Mouse (Mus musculus) limb, embryonic 15.5 days (tissue): ENCODE results near the gene Slit2. TPM values are rescaled to one million over a fixed set of nuclear protein-coding genes. Genes with fewer than 3 reads are reported as not detected.
A peak's percentile ranks its signal among the peaks of the same experiment; 100 is the strongest.

Experiments used
- ATAC-seq: fragments of 200-750 bp; cut with Nextera tagmentation; 2 replicates; pipeline ENCODE4 v1.8.0; 2017; ENCODE audit warnings: low read depth, moderate TSS enrichment; ENCODE audit not compliant: insufficient number of reproducible peaks, low FRiP score, low TSS enrichment
- H3K27ac ChIP-seq: fragments of 300-500 bp; sonication (generic); 2 replicates; pipeline ENCODE4 v1.5.1; 2015; ENCODE audit warnings: moderate library complexity, mild to moderate bottlenecking, inconsistent platforms
- H3K27me3 ChIP-seq: fragments of 300-500 bp; sonication (generic); 2 replicates; pipeline ENCODE4 v1.6.1; 2015; ENCODE audit warnings: inconsistent platforms
- H3K36me3 ChIP-seq: fragments of 300-500 bp; sonication (generic); 2 replicates; pipeline ENCODE4 v1.6.1; 2015; ENCODE audit warnings: inconsistent platforms
- H3K4me1 ChIP-seq: fragments of 300-500 bp; sonication (generic); 2 replicates; pipeline ENCODE4 v1.6.1; 2015; ENCODE audit warnings: inconsistent platforms
- H3K4me2 ChIP-seq: fragments of 300-500 bp; sonication (generic); 2 replicates; pipeline ENCODE4 v1.6.1; 2015; ENCODE audit warnings: mild to moderate bottlenecking, inconsistent platforms
- H3K4me3 ChIP-seq: fragments of 300-500 bp; sonication (generic); 2 replicates; pipeline ENCODE4 v1.5.1; 2015; ENCODE audit warnings: mild to moderate bottlenecking, inconsistent platforms
- H3K9ac ChIP-seq: fragments of 300-500 bp; sonication (generic); 2 replicates; pipeline ENCODE4 v1.6.1; 2015; ENCODE audit warnings: inconsistent platforms
- H3K9me3 ChIP-seq: fragments of 300-500 bp; sonication (generic); 2 replicates; pipeline ENCODE4 v1.6.1; 2016; ENCODE audit warnings: inconsistent platforms
- WGBS: fragments of 180-500 bp; shearing (Covaris S2); methylation state at CpG from one replicate; pipeline ENCODE4 v1.1.7; 2015; 5-methylcytosine and 5-hydroxymethylcytosine counted together
- polyA plus RNA-seq: library from polyadenylated mRNA; unstranded; fragments of >200 nt; fragmentation: Nextera tagmentation; extraction: Ambion mirVana; gene quantifications from 2 replicates; pipeline ENCODE4 v1.2.1, GENCODE M21; 2015

Slit2 gene
- polyA plus RNA-seq, 1 experiment from 2014 or later, result 21.0 TPM

GRCm38 (mm10) chr5:47985901-47986670 is 3.1 kb downstream of the Slit2 start:
- H3K9me3 ChIP-seq, result no peaks in the 10 kb centered on the region
- H3K4me1 ChIP-seq, result peaks cover 28% of the 10 kb centered on the region
- 1% methylated on average over 48 of the region's 48 CpGs for WGBS
- H3K36me3 ChIP-seq, result no peaks in the 10 kb centered on the region
- H3K27ac ChIP-seq, result no peak overlapping the region
- peak overlapping the region; percentile 94 for H3K4me2 ChIP-seq
- H3K4me3 ChIP-seq, result peak overlapping the region; percentile 65
- ATAC-seq, result no peak
- peak overlapping the region; percentile 48 for H3K9ac ChIP-seq
- H3K27me3 ChIP-seq, result peaks cover 22% of the 10 kb centered on the region

GRCm38 (mm10) chr5:47990926-47991325 is 8.0 kb downstream of the Slit2 start:
- no peak overlapping the region for H3K9ac ChIP-seq
- H3K27ac ChIP-seq, result no peak overlapping the region
- WGBS, result 79% methylated on average over 4 of the region's 4 CpGs
- no peak overlapping the region for H3K4me2 ChIP-seq
- H3K36me3 ChIP-seq, result no peaks in the 10 kb centered on the region
- no peaks in the 10 kb centered on the region for H3K9me3 ChIP-seq
- H3K4me3 ChIP-seq, result no peak overlapping the region
- H3K4me1 ChIP-seq, result peaks cover 3% of the 10 kb centered on the region; the same call in 1 of the 2 replicates
- no peak for ATAC-seq
- peaks cover 3% of the 10 kb centered on the region; the same call in 1 of the 2 replicates for H3K27me3 ChIP-seq

- H3K9ac ChIP-seq, result no peak overlapping the region
- H3K4me2 ChIP-seq, result peak overlapping the region; percentile 25
- H3K27ac ChIP-seq, result no peak overlapping the region
- H3K27me3 ChIP-seq, result no peaks in the 10 kb centered on the region
- no peaks in the 10 kb centered on the region for H3K9me3 ChIP-seq
- no peaks in the 10 kb centered on the region for H3K36me3 ChIP-seq
- H3K4me1 ChIP-seq, result peaks cover 8% of the 10 kb centered on the region
- WGBS, result 24% methylated on average over 12 of the region's 12 CpGs
- peak overlapping the region; percentile 2; the same call in 1 of the 2 replicates for H3K4me3 ChIP-seq
- ATAC-seq, result no peak
These were observed 20.9 kb downstream of the Slit2 start for GRCm38 (mm10) chr5:48003708-48004415.

GRCm38 (mm10) chr5:48005533-48005932 is 22.6 kb downstream of the Slit2 start:
- Histone ChIP-seq H3K36me3 (no peaks in the 10 kb centered on the region), H3K4me1 (peaks cover 8% of the 10 kb centered on the region), H3K4me3 (no peak overlapping the region), H3K9me3 (no peaks in the 10 kb centered on the region), H3K4me2 (no peak overlapping the region), H3K9ac (no peak overlapping the region), H3K27ac (no peak overlapping the region), H3K27me3 (no peaks in the 10 kb centered on the region)
- ATAC-seq, result no peak
- 55% methylated on average over 9 of the region's 9 CpGs for WGBS

GRCm38 (mm10) chr5:48006059-48006458 is 23.1 kb downstream of the Slit2 start:
- no peak overlapping the region for H3K4me3 ChIP-seq
- no peaks in the 10 kb centered on the region for H3K36me3 ChIP-seq
- no peak for ATAC-seq
- no peaks in the 10 kb centered on the region for H3K9me3 ChIP-seq
- no peaks in the 10 kb centered on the region for H3K27me3 ChIP-seq
- H3K9ac ChIP-seq, result no peak overlapping the region
- H3K4me1 ChIP-seq, result peaks cover 8% of the 10 kb centered on the region
- no peak overlapping the region for H3K4me2 ChIP-seq
- no peak overlapping the region for H3K27ac ChIP-seq

- Histone ChIP-seq H3K9ac (no peak overlapping the region), H3K27me3 (no peaks in the 10 kb centered on the region), H3K36me3 (no peaks in the 10 kb centered on the region), H3K4me1 (no peaks in the 10 kb centered on the region), H3K4me2 (no peak overlapping the region), H3K9me3 (no peaks in the 10 kb centered on the region), H3K4me3 (no peak overlapping the region), H3K27ac (no peak overlapping the region)
- ATAC-seq, result no peak
- 47% methylated on average over 4 of the region's 4 CpGs for WGBS
These were observed 40.5 kb downstream of the Slit2 start for GRCm38 (mm10) chr5:48023441-48023840.

GRCm38 (mm10) chr5:48034875-48035274 is 51.9 kb downstream of the Slit2 start:
- ATAC-seq, result no peak
- Histone ChIP-seq H3K4me3 (no peak overlapping the region), H3K27ac (no peak overlapping the region), H3K4me1 (no peaks in the 10 kb centered on the region), H3K9me3 (no peaks in the 10 kb centered on the region), H3K36me3 (no peaks in the 10 kb centered on the region), H3K27me3 (no peaks in the 10 kb centered on the region), H3K4me2 (no peak overlapping the region), H3K9ac (no peak overlapping the region)
- WGBS, result 60% methylated on average over 1 of the region's 1 CpGs

- Histone ChIP-seq H3K4me3 (no peak overlapping the region), H3K4me2 (no peak overlapping the region), H3K9ac (no peak overlapping the region), H3K27me3 (no peaks in the 10 kb centered on the region), H3K4me1 (no peaks in the 10 kb centered on the region), H3K27ac (no peak overlapping the region), H3K9me3 (no peaks in the 10 kb centered on the region), H3K36me3 (no peaks in the 10 kb centered on the region)
- no peak for ATAC-seq
- 47% methylated on average over 5 of the region's 5 CpGs for WGBS
These were observed 55.1 kb downstream of the Slit2 start for GRCm38 (mm10) chr5:48038033-48038432.

- no peak overlapping the region for H3K9ac ChIP-seq
- no peaks in the 10 kb centered on the region for H3K4me1 ChIP-seq
- H3K36me3 ChIP-seq, result no peaks in the 10 kb centered on the region
- WGBS, result 40% methylated on average over 8 of the region's 8 CpGs
- no peak overlapping the region for H3K27ac ChIP-seq
- no peak for ATAC-seq
- H3K4me2 ChIP-seq, result no peak overlapping the region
- H3K9me3 ChIP-seq, result no peaks in the 10 kb centered on the region
- H3K4me3 ChIP-seq, result no peak overlapping the region
- H3K27me3 ChIP-seq, result no peaks in the 10 kb centered on the region
These were observed 66.2 kb downstream of the Slit2 start for GRCm38 (mm10) chr5:48048986-48049751.

- 85% methylated on average over 5 of the region's 5 CpGs for WGBS
- Histone ChIP-seq H3K4me2 (no peak overlapping the region), H3K36me3 (no peaks in the 10 kb centered on the region), H3K27ac (no peak overlapping the region), H3K9ac (no peak overlapping the region), H3K27me3 (no peaks in the 10 kb centered on the region), H3K9me3 (no peaks in the 10 kb centered on the region), H3K4me3 (no peak overlapping the region), H3K4me1 (no peaks in the 10 kb centered on the region)
- ATAC-seq, result no peak
These were observed 67.8 kb downstream of the Slit2 start for GRCm38 (mm10) chr5:48050637-48051314.

GRCm38 (mm10) chr5:48058612-48059011 is 75.7 kb downstream of the Slit2 start:
- Histone ChIP-seq H3K9ac (no peak overlapping the region), H3K4me3 (no peak overlapping the region), H3K27me3 (no peaks in the 10 kb centered on the region), H3K27ac (no peak overlapping the region), H3K4me1 (peaks cover 3% of the 10 kb centered on the region; the same call in 1 of the 2 replicates), H3K36me3 (no peaks in the 10 kb centered on the region), H3K4me2 (0 out of 2 replicates have a peak overlapping the region, but pooled peaks have one; percentile 3), H3K9me3 (no peaks in the 10 kb centered on the region)
- 32% methylated on average over 10 of the region's 10 CpGs for WGBS
- ATAC-seq, result no peak
